Comparison of ENCODE assay signal across 11 mouse cellular contexts in the genomic region with DNA sequence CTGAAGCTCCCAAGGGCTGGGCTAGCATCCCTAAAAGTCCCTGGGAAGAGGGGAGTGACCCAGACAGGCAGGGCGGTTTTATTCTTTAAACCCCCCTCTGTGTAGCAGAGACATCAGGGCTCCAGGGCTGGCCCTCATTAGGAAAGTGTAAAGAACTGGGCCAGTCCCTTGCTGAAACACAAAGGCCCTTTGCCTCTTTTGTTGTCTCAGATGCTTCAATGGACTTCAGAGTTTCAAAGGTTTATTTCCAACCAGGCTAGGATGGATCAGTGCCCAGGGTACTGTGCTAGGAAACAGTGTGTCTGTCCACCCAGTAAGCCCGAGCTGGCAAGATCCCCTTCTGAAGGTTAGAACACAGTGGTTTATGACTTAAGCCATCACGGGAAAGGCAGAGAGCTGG. TPM values are rescaled to one million over a fixed set of nuclear protein-coding genes. Genes with fewer than 3 reads are reported as not detected.
A peak's percentile ranks its signal among the peaks of the same experiment; 100 is the strongest.
DNase-seq lines count a peak whose midpoint lies in the region; ATAC-seq lines count a peak whose summit lies in the region.
"Had no signal": no experiment of that assay in that cellular context is flagged by ENCODE, and none has a peak within 500 bp of the region (broad histone marks: within the 10 kb centered on the region; RNA-seq: fewer than 3 reads in every experiment).

No protein-coding gene starts in this region.

- 8% methylated on average over 3 of the region's 3 CpGs for WGBS in hindbrain, embryonic 12.5 days
- 11% methylated on average over 3 of the region's 3 CpGs for WGBS in midbrain, embryonic 12.5 days

- H3K4me1 ChIP-seq in hindbrain, embryonic 12.5 days = peaks cover 6% of the 10 kb centered on the region
- peaks cover 10% of the 10 kb centered on the region for H3K4me1 ChIP-seq in midbrain, embryonic 12.5 days
- H3K4me1 ChIP-seq: intestine, embryonic 15.5 days; lung, embryonic 15.5 days had no signal

- H3K27ac ChIP-seq in hindbrain, embryonic 12.5 days = 0 out of 2 replicates have a peak overlapping the region, but pooled peaks have one; percentile 23
- no peak overlapping the region for H3K27ac ChIP-seq in midbrain, embryonic 12.5 days (replicated peaks)
- H3K27ac ChIP-seq: embryonic facial prominence, embryonic 12.5 days; intestine, embryonic 15.5 days; lung, embryonic 15.5 days had no signal

- H3K4me2 ChIP-seq in hindbrain, embryonic 12.5 days (replicated peaks) = no peak overlapping the region
- H3K4me2 ChIP-seq in midbrain, embryonic 12.5 days (replicated peaks) = no peak overlapping the region
- H3K4me2 ChIP-seq: embryonic facial prominence, embryonic 12.5 days; intestine, embryonic 15.5 days; lung, embryonic 15.5 days had no signal

- no peaks in the 10 kb centered on the region for H3K36me3 ChIP-seq in hindbrain, embryonic 12.5 days
- H3K36me3 ChIP-seq in midbrain, embryonic 12.5 days = no peaks in the 10 kb centered on the region
- H3K36me3 ChIP-seq: embryonic facial prominence, embryonic 12.5 days; intestine, embryonic 15.5 days; lung, embryonic 15.5 days had no signal

- ATAC-seq in hindbrain, embryonic 12.5 days (ENCODE audit: low FRiP score) = peak; percentile 73
- peak; percentile 74 for ATAC-seq in midbrain, embryonic 12.5 days (ENCODE audit: low FRiP score, low read depth)
- ATAC-seq: intestine, embryonic 15.5 days had no signal

- DNase-seq in NIH3T3 (ENCODE audit: low read depth) = peak; percentile 34
- DNase-seq in cerebellum, postnatal 14 days = peak; percentile 18 to 20
- DNase-seq in thymus, adult 18-20 months = no peak
- DNase-seq in urinary bladder, postnatal 36 days (ENCODE audit: low spot score in 2 of 2) = no peak
- no peak for DNase-seq in urinary bladder, postnatal 4 days (ENCODE audit: low spot score in 2 of 2)
- DNase-seq in ovary, postnatal 36 days (ENCODE audit: low spot score) = no peak

- no peak overlapping the region for H3K9ac ChIP-seq in hindbrain, embryonic 12.5 days
- no peak overlapping the region for H3K9ac ChIP-seq in midbrain, embryonic 12.5 days (replicated peaks)
- H3K9ac ChIP-seq: embryonic facial prominence, embryonic 12.5 days; intestine, embryonic 15.5 days; lung, embryonic 15.5 days had no signal

- no peak overlapping the region for H3K4me3 ChIP-seq in hindbrain, embryonic 12.5 days
- H3K4me3 ChIP-seq in midbrain, embryonic 12.5 days = no peak overlapping the region
- H3K4me3 ChIP-seq: embryonic facial prominence, embryonic 12.5 days; intestine, embryonic 15.5 days; lung, embryonic 15.5 days had no signal

- peaks cover 5% of the 10 kb centered on the region; the same call in 1 of the 2 replicates for H3K9me3 ChIP-seq in hindbrain, embryonic 12.5 days (replicated peaks)
- H3K9me3 ChIP-seq in midbrain, embryonic 12.5 days = 0 out of 2 replicates have a peak, but pooled peaks cover 5% of the 10 kb centered on the region
- H3K9me3 ChIP-seq: embryonic facial prominence, embryonic 12.5 days; intestine, embryonic 15.5 days; lung, embryonic 15.5 days had no signal

- no peaks in the 10 kb centered on the region for H3K27me3 ChIP-seq in hindbrain, embryonic 12.5 days
- H3K27me3 ChIP-seq in midbrain, embryonic 12.5 days = no peaks in the 10 kb centered on the region
- H3K27me3 ChIP-seq: embryonic facial prominence, embryonic 12.5 days; intestine, embryonic 15.5 days; lung, embryonic 15.5 days had no signal

RNA-seq across cellular contexts. Expression of a gene that starts 30.7 kb away (rescaled TPM):
- polyA plus RNA-seq in hindbrain, embryonic 12.5 days (2016; fragmentation: Nextera tagmentation; extraction: Ambion mirVana) = 131 and 135 TPM in 2 replicates
- polyA plus RNA-seq in midbrain, embryonic 12.5 days (2016; fragmentation: Nextera tagmentation; extraction: Ambion mirVana) = 64.7 and 68.0 TPM in 2 replicates

Comparison
In these comparisons a context has a peak if more than half of its experiments do, and no peak if none do; other contexts are left out.
1. DNase-seq: peak in NIH3T3 (single experiment) and cerebellum, postnatal 14 days (2 of 2); none in thymus, adult 18-20 months (0 of 2), urinary bladder, postnatal 36 days (0 of 2), urinary bladder, postnatal 4 days (0 of 2) and ovary, postnatal 36 days (single experiment).